Mouse (Mus musculus): ENCODE measurements around the gene Fos. TPM values are rescaled to one million over a fixed set of nuclear protein-coding genes. Genes with fewer than 3 reads are reported as not detected.
A peak's percentile ranks its signal among the peaks of the same experiment; 100 is the strongest.

The Fos gene
- total RNA-seq (2021) = 10 to 100 TPM; 21.9 to 74.3 TPM

DNA sequence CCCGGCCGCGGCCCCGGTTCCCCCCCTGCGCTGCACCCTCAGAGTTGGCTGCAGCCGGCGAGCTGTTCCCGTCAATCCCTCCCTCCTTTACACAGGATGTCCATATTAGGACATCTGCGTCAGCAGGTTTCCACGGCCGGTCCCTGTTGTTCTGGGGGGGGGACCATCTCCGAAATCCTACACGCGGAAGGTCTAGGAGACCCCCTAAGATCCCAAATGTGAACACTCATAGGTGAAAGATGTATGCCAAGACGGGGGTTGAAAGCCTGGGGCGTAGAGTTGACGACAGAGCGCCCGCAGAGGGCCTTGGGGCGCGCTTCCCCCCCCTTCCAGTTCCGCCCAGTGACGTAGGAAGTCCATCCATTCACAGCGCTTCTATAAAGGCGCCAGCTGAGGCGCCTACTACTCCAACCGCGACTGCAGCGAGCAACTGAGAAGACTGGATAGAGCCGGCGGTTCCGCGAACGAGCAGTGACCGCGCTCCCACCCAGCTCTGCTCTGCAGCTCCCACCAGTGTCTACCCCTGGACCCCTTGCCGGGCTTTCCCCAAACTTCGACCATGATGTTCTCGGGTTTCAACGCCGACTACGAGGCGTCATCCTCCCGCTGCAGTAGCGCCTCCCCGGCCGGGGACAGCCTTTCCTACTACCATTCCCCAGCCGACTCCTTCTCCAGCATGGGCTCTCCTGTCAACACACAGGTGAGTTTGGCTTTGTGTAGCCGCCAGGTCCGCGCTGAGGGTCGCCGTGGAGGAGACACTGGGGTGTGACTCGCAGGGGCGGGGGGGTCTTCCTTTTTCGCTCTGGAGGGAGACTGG lies at the start of gene Fos:
Fos (plus strand) TSS at position 410 of the 817 bp plus-strand sequence.
- intact Hi-C loops (cut with DNase I) = loop anchor here (5.0 kb wide), 2 partner anchors 36 to 96 kb away; no protein-coding TSS in a partner anchor
- DNase-seq (ENCODE audit: low spot score in 2 of 2) = peak; percentile 89 to 91

DNA sequence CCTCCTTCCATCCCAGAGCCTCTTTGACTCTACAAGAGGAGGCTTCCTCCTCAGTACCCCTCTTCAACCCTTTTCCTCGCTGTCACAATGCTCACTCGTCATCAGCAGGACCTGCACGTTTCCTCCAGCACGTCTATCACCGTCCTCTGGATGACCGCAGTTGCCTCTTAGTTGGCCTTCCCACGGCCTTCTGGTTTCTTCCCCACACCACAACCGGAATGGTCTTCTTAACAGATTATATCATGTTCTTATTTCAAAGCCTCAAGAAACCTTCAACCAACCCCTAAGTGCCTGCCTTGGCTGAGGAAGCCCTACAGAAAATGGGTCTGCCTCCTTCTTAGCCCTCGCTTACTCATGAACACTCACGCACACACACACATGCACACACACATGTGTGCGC lies 48.0 kb upstream of the Fos start:
- intact Hi-C loops (cut with DNase I) = no loop called here

DNA sequence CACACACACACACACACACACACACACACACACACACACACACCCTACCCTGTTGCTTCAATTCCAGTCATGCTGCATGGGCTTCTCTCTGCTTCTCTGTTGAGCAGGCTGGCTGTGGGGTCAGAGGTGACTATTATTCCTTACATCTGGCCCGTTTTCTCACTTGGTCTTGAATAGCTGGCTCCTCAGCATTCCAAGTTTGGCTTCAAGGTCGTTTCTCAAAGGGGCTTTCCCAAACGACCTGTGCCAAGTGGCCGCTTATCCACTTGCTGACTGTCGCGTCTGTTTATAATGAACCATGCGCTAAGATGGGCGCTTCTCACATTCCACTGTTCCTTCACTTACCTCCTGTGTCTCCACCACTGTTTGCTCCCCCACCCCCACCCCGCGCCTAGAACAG lies 47.6 kb upstream of the Fos start:
- intact Hi-C loops (cut with DNase I) = no loop called here

More for the DNA sequence above, 48.0 kb upstream of the Fos start:
- DNase-seq (ENCODE audit: low spot score in 2 of 2) = no peak

DNA sequence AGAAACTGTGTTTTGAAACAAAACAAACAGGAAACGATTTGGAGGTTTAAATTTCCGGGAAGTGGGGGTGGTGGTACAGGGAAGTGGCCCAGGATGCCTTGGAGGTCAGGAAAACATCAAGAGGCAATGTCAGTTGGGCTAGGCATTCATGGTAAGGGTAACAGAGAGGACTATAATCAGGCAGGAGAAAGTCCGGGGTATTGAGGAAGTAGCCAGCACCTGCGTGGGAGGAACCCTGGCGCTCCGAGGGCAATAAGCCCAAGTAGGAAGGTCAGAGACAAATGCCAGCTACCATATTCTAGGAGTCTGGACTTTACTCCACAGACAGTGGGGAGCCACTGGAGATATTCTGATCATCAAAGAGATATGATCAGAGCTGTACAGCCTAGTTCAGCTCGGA lies 45.9 kb upstream of the Fos start:
- intact Hi-C loops (cut with DNase I) = no loop called here
- no peak for DNase-seq (ENCODE audit: low spot score in 2 of 2)

More for the DNA sequence above, 47.6 kb upstream of the Fos start:
- DNase-seq (ENCODE audit: low spot score in 2 of 2) = no peak

- DNase-seq (ENCODE audit: low spot score in 2 of 2) = no peak
- intact Hi-C loops (cut with DNase I) = loop anchor here (5.0 kb wide), 1 partner anchor 53 kb away; no protein-coding TSS in a partner anchor
Observed at GRCm38 (mm10) chr12:85429999-85430398, 43.7 kb upstream of the Fos start.

DNA sequence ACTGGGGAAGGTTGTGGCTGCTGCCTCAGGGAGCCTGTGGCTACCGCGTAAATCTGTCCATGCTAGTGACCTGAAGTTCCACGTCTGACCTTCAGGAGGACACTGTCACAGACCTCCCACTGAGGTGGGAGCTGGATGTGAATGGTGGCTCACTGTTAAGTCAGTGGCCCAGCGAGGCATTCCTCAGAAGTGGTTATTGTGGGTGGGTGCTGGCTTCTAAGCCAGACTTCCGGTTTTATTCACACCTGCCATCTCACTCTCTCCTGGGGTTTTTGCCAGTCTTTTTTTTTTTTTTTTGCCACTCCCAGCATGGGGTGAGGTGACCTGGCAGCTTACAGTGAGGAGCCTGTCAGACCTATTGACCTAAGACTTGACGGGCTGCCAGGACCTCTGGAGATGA lies 43.3 kb upstream of the Fos start:
- intact Hi-C loops (cut with DNase I) = loop anchor here (5.0 kb wide), 1 partner anchor 53 kb away; no protein-coding TSS in a partner anchor
- no peak for DNase-seq (ENCODE audit: low spot score in 2 of 2)

DNA sequence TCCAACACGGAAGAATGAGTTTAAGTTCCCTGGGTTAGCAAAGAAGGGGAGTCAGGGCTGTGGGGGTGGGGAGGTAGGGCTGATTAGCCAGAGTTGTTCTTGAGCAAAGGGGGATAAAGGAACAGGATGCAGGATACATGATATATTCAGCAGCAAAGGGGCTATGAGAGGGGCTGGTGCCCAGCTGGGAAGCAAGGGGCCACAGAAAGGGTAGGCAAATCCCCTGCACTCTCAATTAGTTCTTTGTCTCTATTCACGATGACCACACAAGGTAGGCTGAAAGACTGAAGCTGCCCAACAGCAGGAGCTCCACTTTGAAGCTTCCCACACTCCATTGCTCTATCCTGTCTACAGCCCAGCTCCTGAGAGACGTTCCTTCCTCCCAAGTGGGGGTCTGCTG lies 39.8 kb upstream of the Fos start:
- no peak for DNase-seq (ENCODE audit: low spot score in 2 of 2)
- intact Hi-C loops (cut with DNase I) = loop anchor here (5.0 kb wide), 1 partner anchor 57 kb away; no protein-coding TSS in a partner anchor

- intact Hi-C loops (cut with DNase I) = loop anchor here (5.0 kb wide), 1 partner anchor 57 kb away; no protein-coding TSS in a partner anchor
Observed at GRCm38 (mm10) chr12:85434526-85434925, 39.2 kb upstream of the Fos start.

GRCm38 (mm10) chr12:85436021-85436621 lies 37.6 kb upstream of the Fos start:
- DNase-seq (ENCODE audit: low spot score in 2 of 2) = peak; percentile 87 to 90
- intact Hi-C loops (cut with DNase I) = loop anchor here (1.0 to 5.0 kb wide), 2 partner anchors 19 to 36 kb away; partner anchors contain the start of gene Fos

More at GRCm38 (mm10) chr12:85434526-85434925, 39.2 kb upstream of the Fos start:
- no peak for DNase-seq (ENCODE audit: low spot score in 2 of 2)

GRCm38 (mm10) chr12:85437172-85437876 lies 36.4 kb upstream of the Fos start:
- intact Hi-C loops (cut with DNase I) = loop anchor here (5.0 kb wide), 1 partner anchor 35 kb away; the partner anchor contains the start of gene Fos
- no peak for DNase-seq (ENCODE audit: low spot score in 2 of 2)

DNA sequence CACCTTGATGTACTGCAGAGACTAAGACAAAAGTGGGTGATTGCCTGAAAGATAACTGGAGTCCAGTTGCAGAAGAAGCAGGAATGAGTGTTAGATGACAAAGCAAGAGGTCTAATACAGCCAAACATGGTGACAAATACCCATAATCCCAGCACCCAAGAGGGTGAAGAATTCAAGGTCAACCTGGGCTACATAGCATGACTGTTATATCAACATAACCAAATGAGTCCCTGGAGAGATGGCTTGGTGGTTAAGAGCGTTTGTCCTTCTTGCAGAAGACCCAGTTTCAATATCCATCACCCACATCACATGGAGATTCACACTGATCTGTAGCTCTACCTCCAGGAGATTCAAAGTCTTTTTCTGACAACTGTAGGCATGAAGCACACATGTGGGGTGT lies 30.2 kb upstream of the Fos start:
- no peak for DNase-seq (ENCODE audit: low spot score in 2 of 2)
- intact Hi-C loops (cut with DNase I) = no loop called here

- DNase-seq (ENCODE audit: low spot score in 2 of 2) = no peak
- intact Hi-C loops (cut with DNase I) = no loop called here
Observed at GRCm38 (mm10) chr12:85444646-85445045, 29.0 kb upstream of the Fos start.

GRCm38 (mm10) chr12:85447009-85447408 lies 26.7 kb upstream of the Fos start:
- no peak for DNase-seq (ENCODE audit: low spot score in 2 of 2)
- intact Hi-C loops (cut with DNase I) = no loop called here

GRCm38 (mm10) chr12:85447490-85447889 lies 26.2 kb upstream of the Fos start:
- no peak for DNase-seq (ENCODE audit: low spot score in 2 of 2)
- intact Hi-C loops (cut with DNase I) = no loop called here

DNA sequence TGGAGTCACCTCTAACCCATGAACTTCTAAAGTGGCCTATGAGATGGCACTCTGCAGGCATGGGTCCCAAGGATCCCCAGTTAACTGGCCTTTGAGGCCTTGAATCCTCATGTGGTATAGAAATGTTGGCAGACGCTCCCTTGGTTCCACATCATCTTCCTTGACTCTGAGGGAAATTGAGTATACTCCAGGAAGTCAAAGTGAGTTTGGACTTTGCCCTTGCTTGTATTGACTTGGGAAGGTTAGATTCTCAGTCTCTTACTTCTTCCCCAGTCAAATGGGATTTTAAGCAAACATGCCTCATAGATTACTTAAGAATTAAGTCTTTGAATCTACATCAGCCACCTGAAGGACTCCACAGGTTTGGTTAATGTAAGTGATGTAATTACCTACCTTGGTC lies 24.2 kb upstream of the Fos start:
- intact Hi-C loops (cut with DNase I) = no loop called here
- DNase-seq (ENCODE audit: low spot score in 2 of 2) = no peak

GRCm38 (mm10) chr12:85451693-85452491 lies 21.8 kb upstream of the Fos start:
- DNase-seq (ENCODE audit: low spot score in 2 of 2) = no peak

DNA sequence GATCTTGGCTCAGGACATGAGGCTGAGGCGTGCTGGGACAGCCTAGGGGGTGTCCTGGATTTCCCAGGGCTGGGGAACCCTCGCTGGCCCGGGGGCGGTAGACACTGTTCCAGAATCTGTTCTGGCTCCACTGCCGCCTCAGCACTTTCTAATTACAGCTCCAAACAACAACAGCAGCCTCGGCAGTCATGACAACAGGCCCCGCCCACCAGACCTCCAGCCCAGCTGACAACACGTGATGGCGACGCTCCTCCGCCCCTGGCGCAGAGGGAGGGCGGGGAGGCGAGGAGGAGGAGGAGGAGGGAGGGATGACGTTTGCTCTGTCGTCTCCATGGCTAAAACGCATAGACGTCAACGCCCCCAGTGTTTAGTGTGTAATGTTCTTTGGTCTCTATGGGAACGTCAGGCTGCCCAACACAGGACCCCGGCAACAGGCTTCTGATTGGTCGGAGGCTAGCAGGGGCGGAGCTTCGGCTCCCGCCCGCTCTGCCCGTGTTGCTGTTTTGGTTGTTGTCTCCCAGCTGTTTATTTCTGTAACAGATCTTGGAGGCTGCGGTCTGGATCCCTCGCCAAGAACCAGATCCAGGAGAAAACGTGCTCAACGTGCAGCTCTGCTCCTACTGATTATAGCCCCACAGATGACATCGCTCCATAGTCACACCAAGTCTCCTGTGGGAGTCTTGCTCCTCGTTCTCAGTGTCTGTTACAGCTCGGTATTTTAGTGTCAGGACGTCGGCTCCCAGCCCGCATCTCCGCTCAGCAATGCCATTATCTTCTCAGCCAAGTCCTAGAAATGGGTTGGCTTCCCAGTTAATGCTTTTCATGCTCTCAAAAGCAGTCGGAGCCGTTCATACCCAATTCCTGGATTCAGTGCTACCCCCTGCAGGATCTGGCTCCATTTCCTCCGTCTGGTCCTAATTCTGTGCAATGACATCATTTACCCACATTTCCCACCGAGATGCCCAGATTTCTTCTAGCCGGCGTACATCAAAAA lies 18.3 kb upstream of the Fos start:
- intact Hi-C loops (cut with DNase I) = loop anchor here (1.0 to 2.0 kb wide), 4 partner anchors 17 to 81 kb away; partner anchors contain the start of gene Tmed10
- DNase-seq (ENCODE audit: low spot score in 2 of 2) = peak; percentile 96

More at GRCm38 (mm10) chr12:85451693-85452491, 21.8 kb upstream of the Fos start:
- intact Hi-C loops (cut with DNase I) = no loop called here

- intact Hi-C loops (cut with DNase I) = no loop called here
- DNase-seq (ENCODE audit: low spot score in 2 of 2) = no peak
Observed at GRCm38 (mm10) chr12:85456276-85456675, 17.4 kb upstream of the Fos start.

Data from left cerebral cortex, postnatal 36 days (tissue).